Mouse (Mus musculus) gastrocnemius, postnatal 14 days (tissue): ENCODE measurements around the gene Ctsd. TPM values are rescaled to one million over a fixed set of nuclear protein-coding genes. Genes with fewer than 3 reads are reported as not detected.

Experiments
- DNase-seq: peaks from one replicate; pipeline ENCODE4 v3.0.0; 2021; ENCODE audit warnings: mixed read lengths
- intact Hi-C: fragments of 180-260 bp; cut with DNase I; formaldehyde crosslinking; loops from one replicate; pipeline ENCODE4 v1.15.1; 2025; ENCODE audit warnings: low total_unique reads
- long read RNA-seq, 2 experiments: library from polyadenylated mRNA; stranded (forward); transcript quantifications; one replicate each; pipeline ENCODE4 v2.0.0; 2021
- total RNA-seq, 2 experiments: library from RNA; stranded (reverse); gene quantifications; 2 replicates each; pipeline ENCODE4 v1.2.3; 2021

The Ctsd gene
- 100 to 1,000 TPM; 268 to 284 TPM for total RNA-seq
- long read RNA-seq, experiment 1, transcript Ctsd-202 (9 exons, 2,127 nt) = major isoform, 549 of 610 reads
- long read RNA-seq, experiment 1, partial matches to known transcripts = 53 of 610 reads
- long read RNA-seq, experiment 1, other reads (novel, unspliced or antisense) = 8 of 610 reads
- long read RNA-seq, experiment 2, transcript Ctsd-202 (9 exons, 2,127 nt) = major isoform, 611 of 692 reads
- long read RNA-seq, experiment 2, partial matches to known transcripts = 56 of 692 reads
- long read RNA-seq, experiment 2, other reads (novel, unspliced or antisense) = 25 of 692 reads

DNA sequence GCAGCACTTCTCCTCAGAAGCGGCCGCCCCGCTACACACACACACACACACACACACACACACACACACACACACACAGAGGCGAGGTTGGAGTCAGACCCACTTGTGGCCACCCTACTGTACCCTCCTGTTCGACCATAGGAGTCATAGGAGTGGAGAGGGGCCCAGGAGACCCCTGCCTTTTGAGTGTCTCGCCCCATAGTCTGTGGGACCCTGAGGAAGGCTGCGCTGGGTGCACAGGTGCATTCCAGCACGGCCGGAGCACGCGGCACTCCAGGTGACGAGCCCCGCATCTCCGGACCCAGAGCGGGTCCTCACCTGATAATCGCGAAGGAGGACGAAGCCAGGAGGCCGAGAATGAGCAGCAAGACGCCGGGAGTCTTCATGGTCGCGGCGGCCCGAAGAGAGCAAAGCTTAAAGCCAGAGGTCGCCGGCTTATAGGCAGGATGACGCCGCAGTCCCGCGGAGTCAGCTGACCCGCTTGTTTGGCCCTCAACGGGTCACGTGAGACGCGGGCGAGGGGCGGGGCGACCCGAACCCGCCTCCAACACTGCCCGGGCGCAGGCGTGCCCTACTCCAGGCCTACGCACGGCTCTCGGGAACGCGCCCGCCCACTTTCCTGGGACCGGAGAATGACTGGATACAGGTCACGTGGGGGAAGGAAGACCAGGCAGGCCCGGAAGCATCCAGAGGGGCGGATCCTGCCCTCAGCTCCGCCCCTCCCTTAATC, at the start of gene Ctsd:
Ctsd (minus strand) TSS at position 620 of the 730 bp plus-strand sequence.
- intact Hi-C loops = no loop called here
- peak; percentile 98 for DNase-seq

DNA sequence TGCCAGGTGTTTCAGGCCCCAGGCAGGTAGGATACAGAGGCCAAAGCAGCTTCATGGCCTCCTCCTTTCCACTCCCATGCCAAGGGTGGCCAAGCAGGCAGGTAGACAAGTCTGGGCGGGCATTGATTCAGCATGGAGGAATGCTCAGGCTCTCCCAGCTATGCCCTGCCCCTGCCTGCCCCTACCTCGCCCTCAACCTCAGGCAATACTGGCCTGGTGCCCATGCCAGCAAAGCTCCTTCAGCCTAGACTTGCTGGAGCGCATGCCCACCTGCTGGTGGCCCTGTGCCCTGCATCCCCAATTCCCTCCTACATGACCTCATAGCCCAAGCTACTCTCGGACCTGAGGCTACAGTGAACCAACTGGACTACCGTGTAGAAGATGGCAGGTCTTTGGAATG, 49.5 kb upstream of the Ctsd start:
- peak; percentile 46 for DNase-seq
- intact Hi-C loops = loop anchor here (10.0 kb wide), 1 partner anchor 147 kb away; no protein-coding TSS in a partner anchor

DNA sequence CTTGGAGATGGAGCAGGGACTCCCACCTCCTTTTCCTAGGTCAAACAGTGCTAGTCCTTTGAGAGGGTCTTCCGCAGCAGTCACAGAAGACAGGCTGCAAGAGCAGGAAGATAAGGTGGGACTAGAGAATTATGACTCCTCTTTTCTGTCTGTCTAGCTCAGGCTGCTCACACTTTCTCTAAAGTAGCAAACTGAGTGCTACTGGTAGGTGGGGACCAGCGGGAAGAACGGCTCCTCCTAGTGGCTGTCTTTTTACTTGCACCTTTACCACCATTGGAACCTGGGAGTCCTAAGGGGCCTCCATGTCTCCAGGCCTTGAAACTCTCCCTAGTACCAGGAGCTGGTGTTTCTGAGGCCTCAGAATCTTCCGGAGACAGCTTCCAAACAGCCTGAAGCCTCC, 47.7 kb upstream of the Ctsd start:
- intact Hi-C loops = loop anchor here (10.0 kb wide), 1 partner anchor 149 kb away; no protein-coding TSS in a partner anchor
- DNase-seq = peak; percentile 53

DNA sequence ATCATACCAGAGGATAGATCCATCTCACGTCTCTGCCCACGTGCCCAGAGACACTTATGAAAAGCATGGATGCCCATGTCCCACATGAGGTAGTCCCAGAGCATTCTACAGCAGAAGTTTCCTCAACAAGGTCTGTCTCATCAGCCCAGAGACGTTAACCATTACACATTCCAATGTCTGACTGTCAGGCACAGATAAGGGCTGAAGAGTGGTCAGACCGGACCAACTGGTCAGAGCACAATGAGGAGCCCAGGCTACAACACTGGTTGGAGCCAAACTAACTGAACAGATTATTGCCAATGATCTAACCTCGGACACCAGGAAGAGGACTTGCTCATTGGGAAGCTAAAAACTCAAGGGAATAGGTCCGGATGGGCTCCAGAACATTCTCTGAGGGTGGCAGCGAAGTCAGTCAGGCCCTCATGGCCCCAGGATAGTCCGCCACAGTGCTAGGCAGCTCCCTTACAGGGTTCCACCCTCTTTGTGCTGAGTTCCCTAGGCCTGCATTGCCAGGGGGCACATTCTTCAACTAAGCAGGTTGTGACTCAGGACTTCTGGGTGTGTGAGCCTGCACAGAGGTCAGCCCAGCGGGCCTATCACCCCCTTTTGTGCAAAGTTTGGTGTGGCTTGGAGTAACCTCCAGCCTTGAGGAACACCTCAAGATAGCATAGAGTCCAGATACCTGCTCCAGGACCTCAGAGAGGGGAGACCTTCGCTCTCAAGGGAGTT, 46.5 kb upstream of the Ctsd start, which contains the start of gene Syt8:
Syt8 (plus strand) TSS at position 714 of the 729 bp plus-strand sequence.
- DNase-seq = no peak
- intact Hi-C loops = loop anchor here (10.0 kb wide), 1 partner anchor 150 kb away; no protein-coding TSS in a partner anchor

DNA sequence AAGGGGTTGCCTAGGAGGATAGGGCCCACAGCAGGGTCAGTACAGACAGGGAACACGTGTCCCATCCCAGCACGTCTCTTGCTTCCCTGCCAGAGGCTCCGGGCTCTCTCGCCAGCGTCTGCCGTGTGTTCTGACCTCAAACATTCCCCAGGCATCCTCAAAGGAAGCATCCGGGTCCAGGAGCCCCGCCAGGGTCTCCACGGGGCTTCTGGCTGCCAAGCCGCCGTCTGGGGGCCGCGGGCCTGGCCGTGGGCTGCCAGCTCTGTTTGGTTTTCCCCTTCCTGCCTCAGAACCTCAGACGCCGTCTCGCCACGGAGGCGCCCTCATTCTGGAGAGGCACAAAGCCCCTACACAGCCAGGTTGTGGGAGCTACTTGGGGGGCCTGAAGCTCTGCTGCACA, 45.8 kb upstream of the Ctsd start:
- intact Hi-C loops = loop anchor here (10.0 kb wide), 1 partner anchor 151 kb away; no protein-coding TSS in a partner anchor
- DNase-seq = peak; percentile 34

DNA sequence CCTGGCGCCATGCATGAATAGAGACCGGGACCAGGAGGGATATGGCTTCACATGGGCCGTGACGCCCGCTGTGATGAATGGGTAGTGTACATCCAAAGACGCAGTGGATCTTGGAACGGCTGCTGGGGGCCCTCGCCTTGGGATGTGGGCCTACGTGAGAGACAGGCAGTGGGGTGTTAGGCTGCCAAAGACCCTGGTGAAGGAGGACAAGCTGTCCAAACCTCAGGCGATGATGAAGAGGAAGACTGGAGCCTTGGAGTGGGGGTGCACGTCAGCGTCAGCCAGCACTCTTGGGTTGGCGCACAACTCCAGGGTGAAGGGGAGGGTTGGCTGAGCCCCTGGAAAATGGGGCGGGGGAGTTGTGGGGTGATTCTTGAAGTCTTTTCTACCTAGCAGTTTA, 43.3 kb upstream of the Ctsd start:
- intact Hi-C loops = loop anchor here (10.0 kb wide), 1 partner anchor 154 kb away; no protein-coding TSS in a partner anchor
- DNase-seq = no peak

DNA sequence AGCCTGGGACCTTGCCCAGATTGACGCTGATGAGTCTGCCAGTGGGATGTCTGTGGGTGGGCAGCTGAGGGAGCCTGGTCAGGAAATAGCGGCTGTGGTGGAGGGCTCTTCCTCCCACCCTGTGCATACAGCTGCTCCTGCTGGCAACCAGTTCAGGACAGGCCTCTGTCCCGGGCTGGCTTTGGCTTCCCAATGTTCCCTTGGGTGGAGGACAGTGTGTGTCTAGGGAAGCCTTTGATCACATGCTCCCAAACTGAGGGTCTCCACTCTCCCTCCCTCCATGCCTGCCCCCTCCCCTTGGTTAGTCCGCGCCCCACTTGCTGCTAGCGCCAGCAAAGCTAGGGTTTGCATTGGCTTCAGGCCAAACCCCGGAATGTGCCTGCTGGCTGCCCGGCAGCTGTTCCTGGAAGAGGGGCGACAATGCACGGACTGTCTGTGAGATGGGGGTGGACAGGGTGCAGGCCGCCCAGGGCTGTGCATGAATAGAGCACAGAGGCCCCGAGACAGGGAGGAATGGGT, 42.4 kb upstream of the Ctsd start:
- intact Hi-C loops = loop anchor here (10.0 kb wide), 1 partner anchor 155 kb away; no protein-coding TSS in a partner anchor
- peak; percentile 66 for DNase-seq

DNA sequence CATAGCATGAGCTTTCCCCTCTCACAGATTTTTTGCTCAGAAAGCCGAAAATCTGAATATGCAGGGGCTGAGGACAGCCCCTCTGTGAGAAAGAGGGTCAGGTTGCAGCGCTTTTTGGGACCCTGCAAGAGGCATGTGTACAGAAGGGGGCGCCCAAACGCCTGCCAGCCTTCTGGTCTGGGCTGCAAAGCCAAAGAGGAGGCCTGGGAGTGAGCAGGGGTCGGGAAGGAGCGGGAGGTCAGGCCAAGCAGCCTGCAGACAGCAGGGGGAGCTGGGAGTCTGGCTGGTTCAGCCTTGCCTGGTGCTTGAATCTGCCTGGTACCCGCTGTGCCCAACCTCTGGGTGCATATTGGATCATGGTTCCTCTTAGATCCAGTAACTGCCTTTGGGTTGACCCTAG, 40.4 kb upstream of the Ctsd start:
- peak; percentile 64 for DNase-seq
- intact Hi-C loops = loop anchor here (5.0 kb wide), 2 partner anchors 36 to 91 kb away; no protein-coding TSS in a partner anchor

DNA sequence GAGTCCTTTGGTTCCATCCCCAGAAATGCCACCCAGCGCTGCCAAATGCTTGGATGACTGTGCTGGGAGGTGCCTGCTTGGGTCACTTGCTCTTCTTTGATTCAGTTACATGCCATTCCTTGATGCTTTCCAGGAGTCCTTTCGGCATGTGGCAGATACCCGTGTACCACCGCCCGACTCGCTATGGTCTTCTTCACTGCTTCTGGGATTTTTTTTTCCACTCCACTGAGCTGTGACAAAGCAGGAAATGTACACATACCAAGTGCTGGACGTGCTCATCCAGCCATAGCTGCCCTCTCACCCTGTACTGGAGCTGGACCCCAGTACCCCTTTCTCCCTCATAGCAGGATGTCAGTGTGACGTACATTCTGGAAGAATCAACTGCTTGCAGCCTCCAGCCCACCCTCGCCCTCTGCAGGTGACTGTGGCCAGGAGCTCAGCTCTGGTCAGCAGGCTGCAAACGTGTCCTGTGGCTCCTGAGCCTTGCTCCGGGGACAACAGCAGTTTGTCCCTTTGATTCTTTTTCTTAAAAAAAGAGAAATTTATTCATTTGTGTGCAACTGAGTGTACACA, 37.9 kb upstream of the Ctsd start:
- intact Hi-C loops = loop anchor here (5.0 kb wide), 2 partner anchors 33 to 88 kb away; no protein-coding TSS in a partner anchor
- DNase-seq = peak; percentile 34

DNA sequence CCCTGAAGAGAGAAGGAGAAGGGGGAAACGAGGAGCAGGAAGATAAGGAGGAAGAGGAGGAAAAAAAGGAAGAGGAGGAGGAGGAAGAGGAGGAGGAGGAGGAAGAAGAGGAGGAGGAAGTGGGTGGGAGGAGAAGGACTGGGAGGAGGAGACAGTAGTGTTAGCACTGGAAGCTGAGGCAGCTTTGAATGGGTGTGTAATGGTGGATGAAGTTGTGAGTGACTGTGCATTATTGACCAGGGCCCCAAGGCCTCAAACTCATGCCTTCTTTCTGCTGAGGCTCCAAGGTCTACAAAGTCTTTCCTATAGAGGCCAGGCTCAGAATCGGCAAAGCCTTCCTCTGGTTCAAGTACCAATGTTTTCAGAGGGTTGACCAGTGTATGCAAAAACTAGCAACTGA, 34.0 kb upstream of the Ctsd start:
- intact Hi-C loops = no loop called here

DNA sequence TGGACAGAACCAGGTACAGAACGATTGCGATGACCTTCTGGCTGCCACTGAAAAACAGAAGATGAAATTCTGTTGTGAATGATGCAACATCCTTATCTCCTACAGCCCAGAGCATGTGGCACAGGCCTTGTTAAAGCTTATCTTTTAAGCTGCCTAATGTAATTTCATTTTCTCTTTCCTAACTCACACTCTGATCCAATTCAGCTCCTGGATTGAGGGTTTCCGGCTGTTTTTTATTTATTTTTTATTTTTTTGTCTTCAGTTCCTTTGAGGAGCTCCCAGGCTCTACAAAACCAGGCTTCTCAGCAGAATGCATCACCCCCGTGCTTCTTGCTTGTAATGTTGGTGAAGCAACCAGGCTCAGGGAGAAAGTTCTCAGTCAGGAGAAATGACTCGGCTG, 32.0 kb upstream of the Ctsd start:
- no peak for DNase-seq
- intact Hi-C loops = no loop called here

More for the DNA sequence above, 34.0 kb upstream of the Ctsd start:
- DNase-seq = no peak

DNA sequence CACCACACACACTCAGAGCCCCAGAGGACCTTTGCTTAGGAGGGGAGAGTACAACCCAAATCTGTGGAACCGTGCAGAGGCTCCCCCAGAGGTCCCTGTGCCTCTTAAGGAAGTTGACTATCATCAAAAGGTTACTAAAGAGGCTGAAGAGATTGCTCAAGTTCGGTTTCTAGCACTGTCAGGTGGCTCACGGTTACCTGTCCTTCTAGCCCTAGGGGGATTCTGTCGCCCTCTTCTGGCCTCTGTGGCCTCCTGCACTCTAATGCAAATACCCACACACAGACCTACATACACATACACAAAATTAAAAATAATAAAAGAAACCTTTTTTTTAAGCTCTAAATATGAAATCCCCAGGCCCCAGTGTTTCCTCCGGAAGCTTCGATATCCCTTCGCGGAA, 30.8 kb upstream of the Ctsd start:
- intact Hi-C loops = no loop called here
- no peak for DNase-seq

DNA sequence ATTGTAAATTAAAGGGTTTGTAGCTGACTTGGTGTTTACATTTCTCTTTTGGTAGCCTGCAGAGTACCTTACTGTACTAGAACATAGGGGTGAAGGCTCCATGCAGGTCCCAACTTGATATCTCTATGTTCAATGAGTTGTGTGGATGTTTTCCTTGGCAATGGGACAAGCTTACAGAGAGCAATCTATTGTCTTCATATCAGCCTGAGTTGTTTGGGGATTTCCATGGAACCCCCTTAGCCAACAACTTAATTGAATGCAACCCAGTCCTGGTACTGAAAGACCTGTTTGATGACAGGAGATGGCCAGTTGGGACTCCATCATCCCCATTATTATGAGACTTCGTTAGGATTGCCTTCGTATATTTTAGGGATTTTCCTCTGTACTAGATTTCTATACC, 30.2 kb upstream of the Ctsd start:
- intact Hi-C loops = no loop called here
- DNase-seq = no peak

DNA sequence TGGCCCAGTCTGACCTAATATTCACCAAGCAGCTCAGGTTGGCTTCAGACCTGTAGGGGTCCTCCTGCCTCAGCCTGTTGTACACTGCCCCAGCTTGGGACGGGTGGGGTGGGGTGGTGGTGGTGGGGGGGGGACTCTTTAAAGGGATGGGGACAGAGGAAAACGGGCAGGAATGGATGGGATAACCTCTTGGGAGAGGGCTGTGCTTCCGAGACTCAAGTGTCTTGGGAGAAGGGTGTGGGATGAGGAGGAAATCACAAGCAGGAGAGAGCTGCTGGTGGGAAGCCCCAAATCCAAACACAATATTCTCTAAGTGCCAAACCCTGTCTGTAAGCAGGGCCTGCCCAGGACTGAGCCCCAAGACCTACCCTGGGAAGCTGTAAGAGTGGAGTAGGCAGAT, 28.4 kb upstream of the Ctsd start:
- intact Hi-C loops = no loop called here

DNA sequence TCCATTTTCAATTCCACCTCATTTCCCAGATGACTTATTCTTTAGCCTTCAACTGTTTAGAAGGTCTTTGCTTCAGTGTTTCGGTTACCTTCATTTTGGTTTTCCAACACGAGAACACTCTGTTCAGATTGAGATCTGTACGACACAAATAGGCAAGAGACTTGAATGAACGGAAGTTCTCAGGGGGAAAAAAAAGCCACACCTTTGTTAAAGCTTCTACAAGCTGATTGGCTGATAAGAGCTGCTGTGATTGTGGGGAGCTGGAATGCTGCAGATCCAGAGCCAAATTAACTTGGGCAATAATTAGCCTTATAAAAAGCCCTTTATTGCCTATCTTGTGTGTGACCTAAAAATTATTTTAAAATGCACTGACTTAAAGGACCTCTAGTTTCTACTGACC, 27.5 kb upstream of the Ctsd start:
- DNase-seq = no peak
- intact Hi-C loops = no loop called here

More for the DNA sequence above, 28.4 kb upstream of the Ctsd start:
- no peak for DNase-seq

DNA sequence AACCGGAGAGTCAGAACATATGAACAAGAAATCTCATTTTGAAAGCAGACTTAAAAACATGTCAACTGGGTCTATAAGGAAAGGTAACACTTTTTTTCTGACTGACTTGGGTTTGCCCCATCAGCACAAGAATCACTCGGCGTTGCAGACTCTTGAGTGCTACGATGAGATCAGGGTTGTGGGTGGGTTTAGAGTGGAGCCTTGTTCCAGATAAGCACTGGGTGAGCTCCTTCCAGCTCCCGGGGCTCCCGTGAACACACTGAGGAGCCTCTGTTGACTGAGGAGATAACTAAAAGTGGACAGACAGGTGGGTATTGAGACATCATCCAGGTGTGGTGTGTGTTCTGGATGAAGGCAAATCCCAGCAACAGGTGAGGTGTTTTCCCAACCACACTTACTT, 25.4 kb upstream of the Ctsd start:
- no peak for DNase-seq
- intact Hi-C loops = no loop called here

DNA sequence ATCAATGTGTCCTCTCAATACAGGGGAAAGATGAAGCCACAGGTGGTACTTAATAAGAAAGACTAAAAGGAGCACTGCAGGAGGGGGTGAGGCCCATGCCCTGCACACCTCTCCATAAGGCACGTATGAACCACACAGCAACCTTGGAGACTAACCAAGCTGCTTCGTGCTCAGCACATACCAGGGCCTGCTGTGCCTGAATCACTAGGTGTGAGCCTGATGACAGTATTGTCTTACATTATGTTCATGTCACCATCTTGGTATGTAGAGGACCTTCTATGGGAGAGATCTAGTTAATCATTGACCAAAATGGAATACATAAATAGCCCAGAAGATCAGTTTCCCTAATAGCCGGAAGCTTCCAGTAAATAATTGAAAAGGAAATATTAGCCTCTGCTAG, 21.8 kb upstream of the Ctsd start:
- DNase-seq = no peak
- intact Hi-C loops = no loop called here

DNA sequence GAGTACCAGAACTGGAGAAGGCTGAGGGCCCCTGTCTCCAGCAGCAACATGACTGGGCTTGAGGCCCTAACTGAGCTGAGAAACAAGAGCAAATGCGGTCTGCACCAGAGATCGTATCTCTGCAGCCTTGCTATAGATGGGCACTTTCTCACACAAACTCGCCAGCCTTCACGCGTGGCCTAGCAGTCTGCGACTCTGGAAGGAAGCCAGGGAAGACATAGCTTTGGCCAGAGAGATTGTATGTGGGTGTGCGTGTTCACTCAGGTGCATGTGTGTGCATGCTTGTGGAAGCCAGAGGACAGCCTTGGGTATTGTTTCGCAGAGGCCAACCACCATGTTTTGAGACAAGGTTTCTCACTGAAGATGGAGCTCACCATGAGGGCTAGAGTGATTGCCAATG, 20.8 kb upstream of the Ctsd start:
- intact Hi-C loops = no loop called here
- DNase-seq = no peak

DNA sequence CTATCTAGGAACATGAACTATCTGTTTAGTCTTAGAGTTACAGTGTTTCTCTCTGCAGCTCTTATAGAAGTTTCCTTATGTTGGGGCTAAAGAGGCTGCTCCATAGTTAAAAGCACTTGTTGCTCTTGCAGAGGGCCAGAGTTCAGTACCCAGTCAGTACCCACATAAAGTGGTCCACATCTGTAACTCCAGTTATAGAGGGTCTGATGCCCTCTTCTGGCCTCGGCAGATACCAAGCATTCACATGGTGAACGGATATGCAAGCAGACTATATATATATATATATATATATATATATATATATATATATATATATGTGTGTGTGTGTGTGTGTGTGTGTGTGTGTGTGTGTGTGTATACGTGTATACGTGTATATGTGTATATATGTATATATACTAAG, 20.1 kb upstream of the Ctsd start:
- intact Hi-C loops = no loop called here
- no peak for DNase-seq
